Mouse (Mus musculus): ENCODE results near the gene Hist2h2bb.

DNA sequence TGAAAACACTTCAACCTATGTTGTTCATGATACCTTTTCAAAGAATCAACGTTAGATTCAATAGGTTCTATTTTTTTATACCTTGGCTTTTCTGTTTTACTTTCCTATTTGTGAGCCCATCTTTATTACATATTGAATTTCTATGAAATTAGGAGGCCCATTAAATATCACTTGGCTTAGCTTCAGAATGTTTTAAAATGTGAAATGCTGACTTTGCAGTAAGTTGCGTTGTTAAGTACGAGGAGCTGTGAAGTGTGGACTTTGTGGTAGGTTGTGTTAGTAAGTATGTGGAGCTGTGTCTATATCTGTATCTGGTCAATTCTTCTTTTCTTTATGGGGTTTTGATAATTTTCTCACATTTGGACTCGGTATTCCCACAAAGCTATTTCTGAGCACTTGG, 28.8 kb downstream of the Hist2h2bb start:
- no peak for TF ChIP-seq POLR2A (IDR thresholded peaks at IDR 0.05; ENCODE audit: borderline replicate concordance, insufficient read depth, low read length)
- TF ChIP-seq CTCF (IDR thresholded peaks at IDR 0.05; ENCODE audit: borderline replicate concordance, insufficient read depth, low read depth, low read length), result no peak
